Mouse (Mus musculus): Measurements from ENCODE around the gene Snx22. TPM values are rescaled to one million over a fixed set of nuclear protein-coding genes. Genes with fewer than 3 reads are reported as not detected.

Gene Snx22
- total RNA-seq, 1 experiment from 2014 or later, result 1.3 TPM

DNA sequence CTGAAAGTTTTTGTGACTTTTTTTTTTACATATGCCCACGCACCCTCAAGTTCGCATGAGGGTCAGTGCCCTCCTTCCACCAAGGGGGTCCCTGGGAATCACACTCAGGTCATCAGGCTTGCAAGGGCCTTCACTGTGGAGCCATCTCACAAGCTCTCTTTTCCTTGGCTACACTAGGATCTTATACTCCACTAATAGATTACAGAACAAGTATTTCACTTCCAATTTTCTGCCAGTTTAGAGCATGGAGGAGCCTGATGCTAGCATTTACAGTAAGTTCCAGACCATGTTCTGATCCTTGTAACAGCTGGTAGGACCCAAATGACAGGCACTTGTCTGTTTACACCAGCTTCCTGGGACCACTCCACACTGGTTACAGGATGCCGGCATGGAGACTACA lies 8.6 kb upstream of the Snx22 start:
- no peak for ATAC-seq (replicated peaks; ENCODE audit: insufficient number of reproducible peaks, low FRiP score, low TSS enrichment, poor library complexity, severe bottlenecking)

DNA sequence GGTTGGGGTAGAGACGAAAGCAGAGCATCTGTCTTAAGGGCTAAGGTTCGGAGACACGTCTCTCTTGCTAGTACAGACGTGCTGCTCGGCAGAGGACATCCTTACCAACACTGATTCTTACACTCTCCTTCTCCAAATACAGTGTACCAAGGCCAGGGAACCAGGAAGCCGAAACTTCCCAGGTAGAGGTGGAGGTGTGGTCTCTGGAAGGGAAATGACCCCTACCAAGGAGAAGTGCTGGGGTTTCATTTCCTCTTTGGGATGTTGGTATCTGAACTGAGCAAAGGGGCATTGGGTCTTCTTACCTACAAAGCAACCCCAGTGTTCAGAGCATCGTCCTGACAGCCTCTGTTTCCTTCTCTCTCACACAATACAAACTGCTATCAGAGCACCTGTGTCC lies 3.2 kb upstream of the Snx22 start:
- ATAC-seq (replicated peaks; ENCODE audit: insufficient number of reproducible peaks, low FRiP score, low TSS enrichment, poor library complexity, severe bottlenecking), result 0 out of 2 replicates have a peak, but pooled peaks have one; percentile 24

DNA sequence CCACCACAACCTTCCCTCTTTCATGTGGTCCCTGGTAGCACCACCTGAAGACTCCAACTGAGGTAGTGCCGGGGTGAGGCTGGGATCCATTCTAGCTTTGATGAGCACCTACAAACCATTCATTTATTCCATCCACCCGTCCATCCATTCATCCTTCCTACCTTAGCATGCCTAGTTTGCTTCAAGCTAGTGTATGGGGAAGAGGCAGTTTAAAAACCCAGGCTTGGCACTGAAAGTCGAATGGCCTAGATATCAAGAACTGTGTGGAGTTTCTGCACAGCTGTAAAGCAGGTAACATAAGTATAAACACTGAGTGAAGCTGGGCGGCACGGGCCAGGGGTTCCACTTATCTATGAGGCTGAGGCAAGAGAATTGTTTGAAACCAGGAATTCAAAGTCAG lies 632 bp upstream of the Snx22 start:
- no peak for ATAC-seq (replicated peaks; ENCODE audit: insufficient number of reproducible peaks, low FRiP score, low TSS enrichment, poor library complexity, severe bottlenecking)

GRCm38 (mm10) chr9:66068971-66069391 lies 538 bp downstream of the Snx22 start:
- no peak for ATAC-seq (replicated peaks; ENCODE audit: insufficient number of reproducible peaks, low FRiP score, low TSS enrichment, poor library complexity, severe bottlenecking)

GRCm38 (mm10) chr9:66068056-66068455 lies 1.5 kb downstream of the Snx22 start:
- no peak for ATAC-seq (replicated peaks; ENCODE audit: insufficient number of reproducible peaks, low FRiP score, low TSS enrichment, poor library complexity, severe bottlenecking)

DNA sequence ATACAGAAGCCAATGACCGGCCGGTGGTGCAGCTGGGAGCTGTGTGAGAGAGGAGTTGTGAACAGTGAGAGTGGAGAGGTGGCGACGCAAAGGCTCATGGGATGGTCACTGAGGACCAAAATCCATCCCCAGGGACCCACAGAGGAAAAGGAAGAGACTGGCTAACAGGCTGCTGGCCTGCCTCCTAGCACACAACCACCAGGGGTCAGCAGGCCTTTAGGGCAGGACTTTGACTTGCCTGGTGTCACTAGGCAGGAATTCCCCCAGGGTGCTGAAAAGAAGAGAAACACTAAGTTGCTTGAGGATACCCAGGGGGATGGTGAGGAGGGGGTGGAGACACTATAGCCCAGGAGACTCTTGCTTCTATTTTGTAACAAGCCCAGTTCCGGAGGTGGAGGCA lies 2.0 kb downstream of the Snx22 start:
- no peak for ATAC-seq (replicated peaks; ENCODE audit: insufficient number of reproducible peaks, low FRiP score, low TSS enrichment, poor library complexity, severe bottlenecking)

- ATAC-seq (replicated peaks; ENCODE audit: insufficient number of reproducible peaks, low FRiP score, low TSS enrichment, poor library complexity, severe bottlenecking), result no peak
Observed at GRCm38 (mm10) chr9:66066791-66067190, 2.7 kb downstream of the Snx22 start.

DNA sequence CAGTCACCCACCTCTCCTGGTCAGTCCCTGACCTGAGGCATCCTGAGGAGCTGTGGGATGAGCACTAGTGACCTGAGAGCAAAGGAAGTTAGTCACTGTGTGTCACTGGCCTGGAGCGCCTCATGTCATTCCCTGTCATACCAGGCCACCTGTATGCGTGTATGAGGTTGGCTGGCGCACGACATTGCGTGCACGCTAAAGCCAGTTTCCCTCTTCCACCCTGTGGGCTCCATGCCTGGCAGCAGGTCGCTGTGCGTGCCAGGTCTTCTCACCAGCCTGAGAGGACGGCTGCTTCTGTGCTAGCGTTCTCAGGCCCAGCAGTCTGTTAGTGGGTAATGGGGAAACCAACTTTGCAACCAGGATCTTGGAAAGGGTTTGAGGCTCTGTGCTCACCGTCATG lies 5.2 kb downstream of the Snx22 start:
- no peak for ATAC-seq (replicated peaks; ENCODE audit: insufficient number of reproducible peaks, low FRiP score, low TSS enrichment, poor library complexity, severe bottlenecking)

DNA sequence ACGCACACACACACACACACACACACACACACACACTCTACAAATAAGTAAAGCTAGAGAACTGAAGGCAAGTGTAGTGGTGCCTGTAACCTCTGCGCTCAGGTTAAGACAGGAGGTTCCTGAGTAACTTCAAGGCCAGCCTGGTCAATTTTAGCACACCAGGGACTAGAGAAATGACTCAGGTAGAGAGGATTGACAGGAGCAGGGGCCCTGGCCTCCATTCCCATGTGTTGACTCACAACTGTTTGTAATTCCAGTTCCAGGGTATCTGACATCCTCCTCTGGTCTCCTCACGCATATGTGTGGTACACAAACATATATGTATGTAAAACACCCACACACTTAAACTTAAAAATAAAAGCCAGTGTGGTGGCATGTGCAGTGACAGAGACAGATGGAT lies 6.1 kb downstream of the Snx22 start:
- ATAC-seq (replicated peaks; ENCODE audit: insufficient number of reproducible peaks, low FRiP score, low TSS enrichment, poor library complexity, severe bottlenecking), result no peak

- no peak for ATAC-seq (replicated peaks; ENCODE audit: insufficient number of reproducible peaks, low FRiP score, low TSS enrichment, poor library complexity, severe bottlenecking)
Observed at GRCm38 (mm10) chr9:66061656-66062055, 7.9 kb downstream of the Snx22 start.

DNA sequence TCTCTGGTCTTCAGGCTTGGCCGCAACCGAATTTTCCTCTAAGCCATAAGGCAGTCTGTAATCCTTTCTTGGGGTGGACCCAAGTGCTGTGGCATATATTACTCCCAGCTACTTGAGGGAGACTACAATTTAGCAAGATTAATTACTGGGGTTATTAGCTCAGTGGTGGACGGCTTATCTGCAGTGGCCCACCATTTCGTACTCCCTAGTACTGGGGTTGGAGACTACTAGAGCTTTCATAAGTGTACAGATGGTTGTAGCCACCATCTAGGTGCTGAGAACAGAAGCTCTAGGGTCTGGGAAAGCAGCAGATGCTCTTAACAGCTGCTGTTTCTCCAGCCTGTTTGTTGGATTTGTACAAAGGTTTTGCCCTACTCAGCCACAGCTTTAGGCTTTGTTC lies 8.5 kb downstream of the Snx22 start:
- no peak for ATAC-seq (replicated peaks; ENCODE audit: insufficient number of reproducible peaks, low FRiP score, low TSS enrichment, poor library complexity, severe bottlenecking)

DNA sequence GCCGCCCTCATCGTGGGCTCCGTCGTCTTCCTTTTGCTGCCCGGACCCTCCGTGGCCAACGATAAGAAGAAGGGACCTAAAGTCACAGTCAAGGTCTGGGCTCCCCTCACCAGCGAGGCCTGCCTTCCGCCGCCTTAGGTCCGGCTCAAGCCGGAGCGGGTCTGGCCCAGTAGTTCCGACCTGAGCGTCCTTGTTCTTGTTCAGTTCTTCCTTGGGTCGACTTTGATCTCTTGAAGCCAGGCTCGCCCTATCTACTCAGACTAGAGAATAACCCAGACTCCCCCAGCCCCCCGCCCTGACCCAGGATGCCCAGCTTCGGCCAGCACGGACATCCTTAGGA lies 9.2 kb downstream of the Snx22 start:
- no peak for ATAC-seq (replicated peaks; ENCODE audit: insufficient number of reproducible peaks, low FRiP score, low TSS enrichment, poor library complexity, severe bottlenecking)

DNA sequence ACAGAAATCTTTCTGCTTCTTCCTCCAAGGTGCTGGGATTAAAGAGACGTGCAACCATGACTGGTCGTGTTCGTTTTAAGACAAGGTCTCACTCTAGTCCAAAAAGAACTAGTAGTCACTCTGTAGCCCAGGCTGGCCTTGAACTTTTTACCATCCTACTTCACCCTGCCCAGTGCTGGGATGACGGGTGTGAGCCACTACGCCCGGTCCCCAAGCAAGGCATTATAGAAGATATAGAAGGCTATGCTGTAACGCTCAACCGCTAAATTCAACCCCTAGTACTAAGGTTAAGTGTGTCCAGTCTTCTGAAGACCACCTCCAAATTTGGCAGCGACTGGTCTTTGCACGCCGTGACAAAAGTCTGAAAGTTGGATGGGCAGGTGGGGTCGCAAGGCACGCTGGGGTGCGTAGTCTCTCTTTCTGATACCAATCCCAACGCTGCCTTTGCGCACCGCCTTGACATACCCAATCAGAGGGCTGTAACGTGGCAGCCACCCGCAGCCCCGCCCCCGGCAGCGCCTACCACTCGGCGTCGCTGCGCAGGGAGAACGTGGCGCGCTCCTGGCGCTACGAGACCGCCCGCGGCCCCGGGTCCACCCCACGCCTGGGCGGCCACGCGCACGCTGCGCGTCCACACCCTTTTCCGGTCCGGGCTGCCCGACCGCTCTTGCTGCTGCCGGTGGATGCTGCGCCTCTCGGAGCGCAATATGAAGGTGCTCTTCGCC lies 9.8 kb downstream of the Snx22 start, which contains the start of gene Ppib:
Ppib (plus strand) TSS at position 640 of the 725 bp plus-strand sequence.
- peak; percentile 97 for ATAC-seq (replicated peaks; ENCODE audit: insufficient number of reproducible peaks, low FRiP score, low TSS enrichment, poor library complexity, severe bottlenecking)

DNA sequence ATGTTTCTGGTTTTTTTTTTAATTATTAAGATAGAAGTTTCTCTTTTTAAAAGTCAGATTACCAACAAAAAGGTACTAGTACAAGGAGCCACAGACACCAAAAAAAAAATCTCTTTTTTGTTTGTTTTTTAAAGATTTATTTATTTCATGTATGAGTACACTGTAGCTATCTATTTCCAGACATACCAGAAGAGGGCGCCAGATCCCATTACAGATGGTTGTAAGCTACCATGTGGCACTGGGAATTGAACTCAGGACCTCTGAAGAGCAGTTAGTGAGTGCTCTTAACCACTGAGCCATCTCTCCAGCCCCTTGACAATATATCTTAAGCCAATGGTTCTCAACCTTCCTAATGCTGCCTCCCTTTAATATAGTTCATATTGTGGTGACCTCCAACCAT lies 15.9 kb downstream of the Snx22 start:
- ATAC-seq (replicated peaks; ENCODE audit: insufficient number of reproducible peaks, low FRiP score, low TSS enrichment, poor library complexity, severe bottlenecking), result no peak

GRCm38 (mm10) chr9:66052731-66053130 lies 16.8 kb downstream of the Snx22 start:
- no peak for ATAC-seq (replicated peaks; ENCODE audit: insufficient number of reproducible peaks, low FRiP score, low TSS enrichment, poor library complexity, severe bottlenecking)

- ATAC-seq (replicated peaks; ENCODE audit: insufficient number of reproducible peaks, low FRiP score, low TSS enrichment, poor library complexity, severe bottlenecking), result no peak
Observed at GRCm38 (mm10) chr9:66051493-66051892, 18.0 kb downstream of the Snx22 start.

DNA sequence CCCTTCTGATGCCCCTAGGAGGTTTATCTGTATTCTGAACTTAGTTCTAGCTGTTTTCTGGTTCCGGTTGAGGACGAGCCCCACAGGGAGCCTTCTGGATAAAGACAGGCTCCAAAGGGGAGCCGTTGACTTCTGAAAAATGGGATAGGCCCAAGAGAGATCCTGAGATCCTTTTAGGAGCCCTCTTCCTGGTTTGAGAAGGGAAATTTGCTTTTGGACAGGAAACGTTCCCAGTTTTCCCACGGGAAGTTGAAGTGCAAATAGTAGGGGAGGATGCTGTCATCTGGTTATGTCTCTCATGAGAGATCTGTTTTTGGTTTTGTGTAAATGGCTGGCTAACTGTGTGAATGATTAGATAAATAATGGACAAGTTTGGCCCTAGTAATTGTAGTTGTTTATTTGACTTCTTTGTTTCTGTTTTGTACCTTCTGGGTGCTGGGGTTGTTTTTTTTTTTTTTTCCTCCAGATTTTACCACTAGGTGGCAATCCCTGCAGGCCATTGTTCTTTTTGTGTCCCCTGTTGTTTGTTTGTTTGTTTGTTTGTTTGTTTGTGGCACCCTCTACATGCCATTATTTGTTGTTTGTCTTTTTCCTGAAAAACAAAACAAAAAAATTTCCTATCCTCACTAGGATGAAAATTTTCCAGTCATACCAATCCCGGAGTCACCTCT lies 19.5 kb downstream of the Snx22 start:
- no peak for ATAC-seq (replicated peaks; ENCODE audit: insufficient number of reproducible peaks, low FRiP score, low TSS enrichment, poor library complexity, severe bottlenecking)

DNA sequence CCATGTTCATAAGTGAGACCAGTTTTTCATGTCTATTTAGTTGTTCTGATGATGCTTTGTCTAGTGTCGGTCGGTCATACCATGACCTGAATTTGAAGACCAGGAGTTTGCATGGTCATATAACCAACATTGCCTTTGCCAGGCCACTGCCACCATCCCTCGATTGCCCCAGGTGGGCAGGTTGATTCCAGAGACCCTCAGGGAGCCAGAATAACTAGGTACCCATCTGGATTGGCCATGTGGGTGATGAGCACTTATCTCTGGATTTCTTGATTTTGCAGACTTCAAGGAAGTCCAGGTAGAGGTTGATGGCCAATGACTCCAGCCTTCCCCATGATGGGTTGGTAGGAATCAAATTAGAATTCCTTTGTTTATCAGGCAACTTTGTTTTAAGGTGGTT lies 26.3 kb downstream of the Snx22 start:
- ATAC-seq (replicated peaks; ENCODE audit: insufficient number of reproducible peaks, low FRiP score, low TSS enrichment, poor library complexity, severe bottlenecking), result no peak

GRCm38 (mm10) chr9:66042331-66042730 lies 27.2 kb downstream of the Snx22 start:
- no peak for ATAC-seq (replicated peaks; ENCODE audit: insufficient number of reproducible peaks, low FRiP score, low TSS enrichment, poor library complexity, severe bottlenecking)

GRCm38 (mm10) chr9:66040801-66041200 lies 28.7 kb downstream of the Snx22 start:
- no peak for ATAC-seq (replicated peaks; ENCODE audit: insufficient number of reproducible peaks, low FRiP score, low TSS enrichment, poor library complexity, severe bottlenecking)

Measured in monocyte, adult 5-6 weeks (primary cell).